Mouse (Mus musculus): ENCODE measurements around the gene Wdr89.

- TF ChIP-seq CTCF (IDR thresholded peaks at IDR 0.05; ENCODE audit: insufficient read depth, low read depth, low read length), result no peak
- no peak for TF ChIP-seq POLR2A (IDR thresholded peaks at IDR 0.05; ENCODE audit: insufficient read depth, low read depth, low read length)
Observed at GRCm38 (mm10) chr12:75649706-75650093, 19.6 kb downstream of the Wdr89 start.

Measured in olfactory bulb, adult 2 months (tissue).